In the genomic region with DNA sequence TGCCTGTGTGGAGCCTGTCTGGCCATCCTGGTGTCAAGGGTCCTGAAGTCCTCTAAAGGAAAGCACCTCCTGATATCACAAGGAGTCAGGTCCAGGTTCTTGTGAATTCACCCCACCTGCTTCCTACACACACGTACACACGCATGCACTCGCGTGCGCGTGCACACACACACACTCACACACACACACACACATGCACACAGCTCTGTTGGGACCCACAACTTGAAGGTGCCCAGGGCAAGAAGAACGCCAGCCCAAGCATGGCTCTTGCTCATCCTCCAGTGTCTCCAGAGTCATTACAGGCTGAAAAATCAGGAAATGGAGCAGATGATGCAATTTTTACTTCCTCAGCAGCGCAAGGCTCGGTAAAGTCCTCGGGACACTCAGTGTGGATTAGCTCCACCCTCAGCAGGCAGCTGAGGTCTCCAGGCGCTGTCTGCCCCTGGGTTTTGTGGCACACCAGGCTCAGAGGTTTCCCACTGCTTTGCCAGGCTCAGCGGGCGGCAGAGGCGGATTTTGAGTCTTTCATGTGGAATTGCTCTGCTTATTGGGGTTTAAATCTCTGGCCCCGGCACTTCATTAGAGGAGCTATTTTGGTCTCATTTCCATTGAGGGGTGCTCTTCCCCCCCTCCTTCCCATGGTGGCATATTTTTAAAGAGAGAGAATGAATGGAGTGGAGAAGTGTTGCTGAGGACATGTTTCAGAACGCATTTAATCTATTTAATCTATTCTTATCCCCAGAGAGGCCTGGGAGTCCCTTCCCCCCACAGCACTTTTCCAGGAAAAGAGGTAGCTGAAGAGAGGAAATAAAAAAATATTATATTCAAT, we compare ENCODE assay signal across 8 mouse cellular contexts. TPM values are rescaled to one million over a fixed set of nuclear protein-coding genes. Genes with fewer than 3 reads are reported as not detected.
DNase-seq lines count a peak whose midpoint lies in the region; ATAC-seq and TF ChIP-seq lines count a peak whose summit lies in the region.

No protein-coding gene starts in this region.

- H3K4me1 ChIP-seq in lung, embryonic 16.5 days (replicated peaks; ENCODE audit: control insufficient read depth, insufficient read depth, low read length) = peaks cover 2% of the 10 kb centered on the region; the same call in 1 of the 2 replicates
- peaks cover 8% of the 10 kb centered on the region; the same call in 1 of the 2 replicates for H3K4me1 ChIP-seq in heart, embryonic 11.5 days (ENCODE audit: control insufficient read depth, insufficient read depth, low read length)
- no peaks in the 10 kb centered on the region; the same call in 1 of the 2 replicates for H3K4me1 ChIP-seq in lung, postnatal 0 days (ENCODE audit: insufficient read depth, low read depth, low read length)

- H3K4me2 ChIP-seq in lung, embryonic 16.5 days (ENCODE audit: low read depth, low read length) = peak overlapping the region; percentile 36; the same call in 1 of the 2 replicates
- H3K4me2 ChIP-seq in heart, embryonic 11.5 days = peak overlapping the region; percentile 30
- H3K4me2 ChIP-seq in lung, postnatal 0 days (replicated peaks; ENCODE audit: low read depth, low read length) = no peak overlapping the region

- H3K27me3 ChIP-seq in lung, embryonic 16.5 days (ENCODE audit: control insufficient read depth, insufficient read depth, low read depth, low read length) = no peaks in the 10 kb centered on the region
- no peaks in the 10 kb centered on the region for H3K27me3 ChIP-seq in heart, embryonic 11.5 days (ENCODE audit: control insufficient read depth, insufficient read depth, low read length)
- no peaks in the 10 kb centered on the region for H3K27me3 ChIP-seq in lung, postnatal 0 days (replicated peaks; ENCODE audit: insufficient read depth, low read length)

- 43% methylated on average over 16 of the region's 16 CpGs for WGBS in lung, embryonic 16.5 days
- 50% methylated on average over 16 of the region's 16 CpGs for WGBS in heart, embryonic 11.5 days (ENCODE audit: insufficient replicate concordance)
- 46% methylated on average over 16 of the region's 16 CpGs for WGBS in lung, postnatal 0 days

- DNase-seq in lung, adult 18-20 months = no peak
- peak; percentile 73 for DNase-seq in lung, postnatal 0 days (ENCODE audit: low spot score)
- DNase-seq in retina, postnatal 1 day = peak; percentile 78
- no peak for DNase-seq in left cerebral cortex, postnatal 14 days (ENCODE audit: low spot score in 2 of 2)
- no peak for DNase-seq in ovary, postnatal 36 days (ENCODE audit: low spot score)
- DNase-seq in spleen, postnatal 36 days (ENCODE audit: low spot score in 2 of 2) = no peak

- no peak for TF ChIP-seq CTCF in lung, postnatal 0 days (IDR thresholded peaks at IDR 0.05)

- no peaks in the 10 kb centered on the region for H3K36me3 ChIP-seq in lung, embryonic 16.5 days (ENCODE audit: control insufficient read depth, insufficient read depth, low read length)
- no peaks in the 10 kb centered on the region for H3K36me3 ChIP-seq in heart, embryonic 11.5 days (ENCODE audit: control insufficient read depth, insufficient read depth, low read length)
- no peaks in the 10 kb centered on the region for H3K36me3 ChIP-seq in lung, postnatal 0 days (ENCODE audit: insufficient read depth, low read length)

- H3K4me3 ChIP-seq in lung, embryonic 16.5 days (ENCODE audit: low read length) = peak overlapping the region; percentile 14; the same call in 1 of the 2 replicates
- no peak overlapping the region for H3K4me3 ChIP-seq in heart, embryonic 11.5 days (ENCODE audit: low read depth, low read length)
- no peak overlapping the region for H3K4me3 ChIP-seq in lung, postnatal 0 days (ENCODE audit: low read depth, low read length)

- intact Hi-C loops in left cerebral cortex, postnatal 14 days (cut with DNase I) = no loop called here

- peak; percentile 61 for ATAC-seq in lung, embryonic 16.5 days (ENCODE audit: low read depth)
- no peak for ATAC-seq in heart, embryonic 11.5 days (replicated peaks; ENCODE audit: insufficient number of reproducible peaks, low FRiP score, low TSS enrichment)
- ATAC-seq in lung, postnatal 0 days = peak; percentile 49

- TF ChIP-seq EP300 in lung, postnatal 0 days (IDR thresholded peaks at IDR 0.05) = no peak

- H3K9ac ChIP-seq in lung, embryonic 16.5 days (ENCODE audit: low read length) = peak overlapping the region; percentile 41; the same call in 1 of the 2 replicates
- H3K9ac ChIP-seq in heart, embryonic 11.5 days (ENCODE audit: low read depth, low read length) = no peak overlapping the region
- H3K9ac ChIP-seq in lung, postnatal 0 days (replicated peaks; ENCODE audit: low read depth) = no peak overlapping the region; the same call in 1 of the 2 replicates

- no peak overlapping the region for H3K27ac ChIP-seq in lung, embryonic 16.5 days (ENCODE audit: low read length)
- H3K27ac ChIP-seq in heart, embryonic 11.5 days (ENCODE audit: low read depth, low read length) = no peak overlapping the region
- H3K27ac ChIP-seq in lung, postnatal 0 days (ENCODE audit: low read length) = no peak overlapping the region

- H3K9me3 ChIP-seq in lung, embryonic 16.5 days (ENCODE audit: control insufficient read depth, low read length) = 0 out of 2 replicates have a peak, but pooled peaks cover 2% of the 10 kb centered on the region
- no peaks in the 10 kb centered on the region for H3K9me3 ChIP-seq in heart, embryonic 11.5 days (replicated peaks; ENCODE audit: control insufficient read depth, low read length)
- H3K9me3 ChIP-seq in lung, postnatal 0 days (ENCODE audit: low read length) = no peaks in the 10 kb centered on the region

RNA-seq across cellular contexts. Expression of a gene that starts 46.9 kb away (rescaled TPM):
- polyA plus RNA-seq in lung, embryonic 16.5 days (2015; fragmentation: Nextera tagmentation; extraction: Ambion mirVana) = 1.2 and 1.8 TPM in 2 replicates
- polyA plus RNA-seq in heart, embryonic 11.5 days (2014; fragmentation: Nextera tagmentation; extraction: Ambion mirVana) = not detected in 2 replicates
- 5.6 and 6.5 TPM in 2 replicates for polyA plus RNA-seq in lung, postnatal 0 days (2015; fragmentation: Nextera tagmentation; extraction: Ambion mirVana)
- under 1 TPM; 0.61 to 0.66 TPM for total RNA-seq in left cerebral cortex, postnatal 14 days (2021)

Comparison
In these comparisons a context has a peak if more than half of its experiments do, and no peak if none do; other contexts are left out.
1. DNase-seq: peak in lung, postnatal 0 days (single experiment) and retina, postnatal 1 day (single experiment); none in lung, adult 18-20 months (0 of 2), left cerebral cortex, postnatal 14 days (0 of 2), ovary, postnatal 36 days (single experiment) and spleen, postnatal 36 days (0 of 2).